Mouse (Mus musculus): ENCODE results near the gene Atxn7l1. TPM values are rescaled to one million over a fixed set of nuclear protein-coding genes. Genes with fewer than 3 reads are reported as not detected.
"Not testable (repeated sequence)": the region's sequence is repeated elsewhere in the genome, so short reads cannot be mapped to it uniquely, and the experiment has no call there.

Atxn7l1 gene
- total RNA-seq, 2 experiments from 2014 or later: 63.2 to 64.8 TPM

DNA sequence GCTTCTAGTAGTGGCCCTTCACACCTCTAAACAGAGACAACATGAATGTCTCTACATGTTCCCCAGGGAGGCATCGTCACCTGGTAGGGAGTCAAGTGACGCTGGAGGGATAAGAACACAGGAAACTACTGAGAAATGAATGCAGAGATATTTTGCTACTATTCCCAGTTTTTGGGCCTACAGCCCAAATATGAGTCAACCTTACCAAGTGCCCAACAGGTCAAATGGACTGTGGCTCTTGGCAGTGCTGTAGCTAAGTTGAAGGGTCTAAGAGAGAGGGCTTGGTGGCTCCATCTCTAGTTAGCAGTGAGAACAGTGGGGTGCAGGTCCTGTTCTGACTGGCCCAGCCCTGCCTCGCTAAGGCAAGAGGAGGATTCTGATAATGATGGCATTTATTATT is 7.2 kb downstream of the Atxn7l1 start:
- intact Hi-C loops (cut with DNase I): no loop called here
- no peak for DNase-seq (ENCODE audit: extremely low spot score in 1 of 2, low spot score in 2 of 2)
- Histone ChIP-seq H3K27ac (no peak overlapping the region), H3K4me3 (no peak overlapping the region)
- no peak for TF ChIP-seq CTCF (IDR thresholded peaks at IDR 0.05)

GRCm38 (mm10) chr12:33156334-33157018 is 9.0 kb downstream of the Atxn7l1 start:
- intact Hi-C loops (cut with DNase I): no loop called here
- H3K27ac ChIP-seq: no peak overlapping the region
- TF ChIP-seq CTCF (IDR thresholded peaks at IDR 0.05): no peak
- no peak overlapping the region for H3K4me3 ChIP-seq
- no peak for DNase-seq (ENCODE audit: extremely low spot score in 1 of 2, low spot score in 2 of 2)

GRCm38 (mm10) chr12:33158256-33158655 is 10.8 kb downstream of the Atxn7l1 start:
- TF ChIP-seq CTCF (IDR thresholded peaks at IDR 0.05): no peak
- no peak overlapping the region for H3K27ac ChIP-seq
- no peak for DNase-seq (ENCODE audit: extremely low spot score in 1 of 2, low spot score in 2 of 2)
- no peak overlapping the region for H3K4me3 ChIP-seq
- intact Hi-C loops (cut with DNase I): no loop called here

- Histone ChIP-seq H3K4me3 (no peak overlapping the region), H3K27ac (no peak overlapping the region)
- intact Hi-C loops (cut with DNase I): no loop called here
- TF ChIP-seq CTCF (IDR thresholded peaks at IDR 0.05): no peak
- no peak for DNase-seq (ENCODE audit: extremely low spot score in 1 of 2, low spot score in 2 of 2)
These were observed 12.9 kb downstream of the Atxn7l1 start for GRCm38 (mm10) chr12:33160406-33160805.

- H3K27ac ChIP-seq: 0 out of 2 replicates have a peak overlapping the region, but pooled peaks have one; percentile 13
These were observed 15.0 kb downstream of the Atxn7l1 start for GRCm38 (mm10) chr12:33162541-33162940.

GRCm38 (mm10) chr12:33164019-33164418 is 16.5 kb downstream of the Atxn7l1 start:
- H3K27ac ChIP-seq; intact Hi-C loops (cut with DNase I); DNase-seq (ENCODE audit: extremely low spot score in 1 of 2, low spot score in 2 of 2); H3K4me3 ChIP-seq: not testable (repeated sequence)

More at GRCm38 (mm10) chr12:33162541-33162940, 15.0 kb downstream of the Atxn7l1 start:
- DNase-seq (ENCODE audit: extremely low spot score in 1 of 2, low spot score in 2 of 2): no peak
- H3K4me3 ChIP-seq: no peak overlapping the region
- no peak for TF ChIP-seq CTCF (IDR thresholded peaks at IDR 0.05)
- intact Hi-C loops (cut with DNase I): no loop called here

DNA sequence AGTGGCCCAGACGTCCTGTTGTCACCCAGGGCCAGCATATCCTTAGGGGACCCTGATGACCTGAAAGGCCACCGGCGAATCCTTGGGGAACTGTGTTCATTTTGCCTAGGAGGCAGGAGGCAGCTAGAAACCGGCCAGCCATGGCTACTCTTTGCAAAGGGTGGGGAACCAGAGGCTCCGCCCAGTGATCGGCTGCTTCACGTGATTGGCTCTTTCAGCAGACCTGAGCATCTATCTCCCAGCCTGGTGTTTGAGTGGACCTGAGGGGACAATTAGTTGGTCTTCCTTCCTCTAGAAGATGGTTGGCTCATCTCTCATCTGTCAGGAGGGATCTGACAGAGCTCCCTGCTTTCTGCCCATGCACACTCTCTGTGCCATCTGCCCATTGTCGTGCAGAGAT is 19.2 kb downstream of the Atxn7l1 start:
- Histone ChIP-seq H3K4me3 (no peak overlapping the region), H3K27ac (no peak overlapping the region)
- intact Hi-C loops (cut with DNase I): no loop called here
- no peak for TF ChIP-seq CTCF (IDR thresholded peaks at IDR 0.05)
- no peak for DNase-seq (ENCODE audit: extremely low spot score in 1 of 2, low spot score in 2 of 2)

- no peak for TF ChIP-seq CTCF (IDR thresholded peaks at IDR 0.05)
- Histone ChIP-seq H3K27ac (no peak overlapping the region), H3K4me3 (no peak overlapping the region)
- DNase-seq (ENCODE audit: extremely low spot score in 1 of 2, low spot score in 2 of 2): no peak
- intact Hi-C loops (cut with DNase I): no loop called here
These were observed 20.1 kb downstream of the Atxn7l1 start for GRCm38 (mm10) chr12:33167545-33167944.

GRCm38 (mm10) chr12:33168491-33168890 is 21.0 kb downstream of the Atxn7l1 start:
- no peak for TF ChIP-seq CTCF (IDR thresholded peaks at IDR 0.05)
- intact Hi-C loops (cut with DNase I): no loop called here
- Histone ChIP-seq H3K4me3 (no peak overlapping the region), H3K27ac (no peak overlapping the region)
- DNase-seq (ENCODE audit: extremely low spot score in 1 of 2, low spot score in 2 of 2): no peak

- intact Hi-C loops (cut with DNase I): no loop called here
- no peak overlapping the region for H3K4me3 ChIP-seq
- DNase-seq (ENCODE audit: extremely low spot score in 1 of 2, low spot score in 2 of 2): no peak
- H3K27ac ChIP-seq: no peak overlapping the region
- no peak for TF ChIP-seq CTCF (IDR thresholded peaks at IDR 0.05)
These were observed 22.4 kb downstream of the Atxn7l1 start for GRCm38 (mm10) chr12:33169777-33170494.

DNA sequence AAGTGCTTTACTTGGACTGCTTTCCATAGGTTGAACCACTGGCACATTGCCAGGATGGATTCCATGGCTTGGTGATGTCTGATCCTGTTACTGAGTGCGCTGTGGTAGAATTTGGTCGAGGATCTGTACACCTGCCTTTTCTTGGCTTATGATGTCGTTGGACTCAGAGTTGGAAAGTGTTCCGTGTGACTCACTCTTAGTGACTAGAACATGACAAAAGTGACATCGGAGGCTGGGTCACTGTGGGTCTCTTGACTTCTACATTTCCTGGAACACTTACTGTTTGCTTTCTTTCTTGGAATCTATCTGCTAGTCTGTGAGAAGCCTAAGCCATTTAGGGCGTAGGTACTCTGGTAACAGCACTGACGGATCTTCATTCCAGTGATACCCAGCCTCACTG is 23.3 kb downstream of the Atxn7l1 start:
- intact Hi-C loops (cut with DNase I): no loop called here
- Histone ChIP-seq H3K27ac (no peak overlapping the region), H3K4me3 (no peak overlapping the region)
- no peak for TF ChIP-seq CTCF (IDR thresholded peaks at IDR 0.05)
- no peak for DNase-seq (ENCODE audit: extremely low spot score in 1 of 2, low spot score in 2 of 2)

- Histone ChIP-seq H3K27ac (no peak overlapping the region), H3K4me3 (no peak overlapping the region)
- no peak for TF ChIP-seq CTCF (IDR thresholded peaks at IDR 0.05)
- DNase-seq (ENCODE audit: extremely low spot score in 1 of 2, low spot score in 2 of 2): no peak
- intact Hi-C loops (cut with DNase I): no loop called here
These were observed 25.4 kb downstream of the Atxn7l1 start for GRCm38 (mm10) chr12:33172926-33173325.

GRCm38 (mm10) chr12:33173720-33174141 is 26.2 kb downstream of the Atxn7l1 start:
- no peak overlapping the region for H3K27ac ChIP-seq
- no peak for TF ChIP-seq CTCF (IDR thresholded peaks at IDR 0.05)
- intact Hi-C loops (cut with DNase I): no loop called here
- DNase-seq (ENCODE audit: extremely low spot score in 1 of 2, low spot score in 2 of 2): no peak
- H3K4me3 ChIP-seq: no peak overlapping the region

All from left cerebral cortex, adult 2 months (tissue).